Mouse (Mus musculus) thymus, postnatal 25 days (tissue): ENCODE data around the gene Ak3.

Source experiments
- DNase-seq: peaks from one replicate; pipeline ENCODE4 v3.0.0; 2022

Gene Ak3

DNA sequence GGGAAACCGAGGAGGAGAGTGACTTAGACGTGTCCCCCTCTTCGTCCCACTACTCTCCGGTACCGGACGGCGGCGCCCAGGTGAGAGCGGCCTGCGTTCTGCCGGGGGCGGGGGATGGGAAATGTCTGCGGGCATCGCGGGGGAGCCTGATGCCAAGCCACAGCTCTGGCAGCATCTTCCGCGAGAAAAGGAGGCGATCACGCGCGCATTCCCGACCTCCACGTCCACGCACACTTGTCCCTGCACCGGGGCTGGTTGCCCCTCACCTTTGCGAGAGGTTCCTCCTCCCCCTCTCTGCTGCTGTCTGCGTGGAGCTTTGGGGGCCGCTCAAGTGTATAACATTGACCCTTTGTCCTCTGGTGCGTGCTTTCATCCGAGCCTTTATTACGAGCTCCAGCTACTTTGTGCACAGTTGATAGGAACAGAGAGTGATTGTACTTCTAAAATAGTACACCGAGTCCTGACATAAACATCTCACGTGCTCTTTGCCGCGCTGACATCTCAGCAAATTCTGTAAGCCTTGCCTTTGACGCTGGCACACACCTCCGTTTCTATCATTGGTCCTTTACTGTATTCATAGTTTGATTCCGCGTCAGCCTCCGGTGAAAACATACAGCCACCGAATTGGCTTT is 57.1 kb downstream of the Ak3 start:
- no peak for DNase-seq

DNA sequence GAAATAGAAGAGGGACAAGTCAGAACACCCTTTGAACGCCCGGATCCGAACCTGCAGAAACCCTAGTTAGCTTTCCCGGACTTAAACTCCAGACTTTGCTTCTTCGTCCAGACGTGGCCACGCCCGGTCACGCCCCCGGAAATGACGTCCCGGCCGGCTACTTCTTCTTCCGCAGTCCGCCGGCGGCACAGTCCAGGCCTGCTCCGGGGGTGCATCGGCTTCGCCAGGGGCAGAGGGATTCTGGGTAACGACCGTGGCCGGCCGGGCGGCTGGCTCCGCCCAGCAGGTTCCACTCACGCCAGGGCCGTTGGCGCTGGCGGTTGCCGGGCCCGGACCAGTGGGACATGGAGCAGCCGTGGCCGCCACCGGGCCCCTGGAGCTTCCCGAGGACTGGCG is 57.6 kb downstream of the Ak3 start, which contains the start of gene Cdc37l1:
TSS of gene Cdc37l1 (plus strand) at position 159 of the 396 bp plus-strand sequence.
- peak; percentile 95 for DNase-seq

DNA sequence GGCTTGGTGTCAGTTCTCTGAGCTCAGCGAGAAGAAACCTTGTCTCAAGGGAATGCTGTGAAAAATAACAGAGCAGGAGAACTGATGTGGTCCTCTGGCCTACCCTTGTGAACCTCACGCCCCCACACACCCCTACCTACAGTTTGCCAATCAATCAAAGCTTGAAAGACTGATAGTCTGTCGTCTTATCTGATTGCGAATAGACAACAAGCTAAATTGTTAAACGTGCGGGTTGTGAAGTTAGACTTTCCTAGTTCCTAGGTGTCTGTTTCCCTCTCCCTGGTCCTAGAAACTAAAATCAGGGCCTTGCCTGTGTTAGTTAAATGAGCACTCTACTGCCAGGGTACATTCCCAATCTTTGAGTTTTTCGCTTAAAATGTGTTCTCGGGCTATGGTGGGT is 58.2 kb downstream of the Ak3 start:
- DNase-seq = no peak

DNA sequence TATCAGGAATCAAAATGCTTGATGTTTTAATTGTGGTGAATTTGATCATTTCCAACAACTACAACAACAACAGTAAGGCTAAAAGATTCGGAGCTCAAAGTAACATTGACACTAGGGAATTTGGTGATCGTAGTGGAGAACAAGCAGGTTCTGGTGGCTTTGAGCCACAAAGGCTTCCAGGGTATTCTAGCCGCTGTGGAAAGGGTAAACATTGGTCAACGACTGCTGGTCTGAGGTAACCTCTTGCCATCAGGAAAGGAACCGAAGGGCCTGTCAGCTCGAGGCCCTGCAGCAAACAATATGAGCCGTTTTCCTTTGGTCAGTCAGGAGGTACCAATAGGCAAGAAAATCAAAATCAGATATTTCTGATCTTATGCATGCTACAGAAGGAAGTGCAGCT is 65.1 kb downstream of the Ak3 start:
- DNase-seq = no peak

DNA sequence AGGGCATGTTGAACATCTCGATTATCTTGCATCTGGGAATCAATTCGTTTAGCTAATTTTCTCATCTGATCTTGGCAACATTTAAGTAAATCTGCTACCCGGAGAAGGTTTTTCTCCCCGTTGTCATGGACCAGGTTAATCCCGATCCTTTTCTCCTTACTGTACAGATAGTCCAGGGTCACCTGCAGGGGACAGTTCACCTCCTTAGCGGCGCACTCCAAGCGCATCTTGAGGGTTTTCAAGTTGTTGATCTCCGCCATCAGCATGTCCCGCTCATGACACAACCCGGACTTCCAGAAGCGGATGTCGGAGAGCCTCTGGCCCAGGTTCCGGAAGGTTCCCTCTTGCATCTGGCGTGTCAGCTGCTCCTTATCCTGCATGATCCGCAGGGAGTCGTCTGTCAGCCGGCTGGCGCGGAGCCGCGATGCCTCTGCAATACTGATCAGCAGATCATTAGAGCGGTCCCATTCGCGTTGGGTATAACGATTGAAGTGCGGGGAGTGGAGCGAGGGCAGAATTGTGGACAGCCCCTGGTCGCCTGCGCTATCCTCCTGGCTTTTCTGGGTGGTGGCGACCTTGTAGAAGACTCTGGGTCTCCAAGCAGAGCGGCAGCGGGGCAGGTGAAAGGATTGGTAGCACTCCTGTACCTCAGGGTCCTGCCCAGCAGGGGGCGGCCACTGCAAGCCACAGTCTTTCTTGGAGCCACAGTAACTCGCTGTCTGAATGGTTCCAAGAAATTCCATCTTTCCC is 72.7 kb downstream of the Ak3 start:
- peak; percentile 81 for DNase-seq
